Mouse (Mus musculus) layer of hippocampus, adult 2 months (tissue): ENCODE measurements around the gene Nubp2. TPM values are rescaled to one million over a fixed set of nuclear protein-coding genes. Genes with fewer than 3 reads are reported as not detected.

ENCODE experiments used
- DNase-seq, 2 experiments: peaks; one replicate each; pipeline ENCODE4 v3.0.0; 2022; ENCODE audit warnings: low spot score in 2 of 2
- H3K27ac ChIP-seq: fragments of 200-600 bp; 2 replicates; pipeline ENCODE4 v1.8.1; 2022
- H3K4me3 ChIP-seq: fragments of 200-600 bp; 2 replicates; pipeline ENCODE4 v1.8.1; 2022; ENCODE audit warnings: mild to moderate bottlenecking
- CTCF ChIP-seq: fragments of 200-600 bp; conservative IDR thresholded peaks from 2 replicates; pipeline ENCODE4 v1.8.1; 2022; ENCODE audit warnings: antibody characterized with exemption, mild to moderate bottlenecking, moderate library complexity
- long read RNA-seq, 2 experiments: library from polyadenylated mRNA; stranded (forward); transcript quantifications; one replicate each; pipeline ENCODE4 v2.0.0; 2021; ENCODE audit warnings: borderline mapping rate in 2 of 2
- total RNA-seq, 2 experiments: library from RNA; stranded (reverse); gene quantifications; 2 replicates each; pipeline ENCODE4 v1.2.3; 2021

Gene Nubp2
- total RNA-seq = 10 to 100 TPM; 34.3 to 35.8 TPM
- long read RNA-seq, experiment 1, transcript Nubp2-201 (7 exons, 1,427 nt) = major isoform, 24 of 33 reads
- long read RNA-seq, experiment 1, partial matches to known transcripts = 1 of 33 reads
- long read RNA-seq, experiment 1, other reads (novel, unspliced or antisense) = 4 of 33 reads
- long read RNA-seq, experiment 2, transcript Nubp2-201 (7 exons, 1,427 nt) = major isoform, 20 of 27 reads
- long read RNA-seq, experiment 2, partial matches to known transcripts = 2 of 27 reads
- long read RNA-seq, experiment 2, other reads (novel, unspliced or antisense) = 1 of 27 reads

GRCm38 (mm10) chr17:24886134-24886931 is at the start of gene Nubp2, which contains the start of gene Spsb3:
Gene Nubp2, minus strand, starts transcription at chr17:24886349.
Gene Spsb3, plus strand, starts transcription at chr17:24886643.
- peak; percentile 97 to 99 for DNase-seq
- Histone ChIP-seq H3K27ac (peak within 1 kb of the TSS; percentile 98), H3K4me3 (peak within 1 kb of the TSS; percentile 94)
- peak; percentile 59 for TF ChIP-seq CTCF

GRCm38 (mm10) chr17:24935666-24936065 is 49.5 kb upstream of the Nubp2 start:
- no peak for DNase-seq
- Histone ChIP-seq H3K27ac (peak overlapping the region; percentile 92), H3K4me3 (peak overlapping the region; percentile 85)
- TF ChIP-seq CTCF = no peak

GRCm38 (mm10) chr17:24934926-24935325 is 48.8 kb upstream of the Nubp2 start:
- TF ChIP-seq CTCF = no peak
- Histone ChIP-seq H3K27ac (peak overlapping the region; percentile 9; the same call in 1 of the 2 replicates), H3K4me3 (peak overlapping the region; percentile 85)
- no peak for DNase-seq

- Histone ChIP-seq H3K27ac (no peak overlapping the region), H3K4me3 (peak overlapping the region; percentile 1; the same call in 1 of the 2 replicates)
- DNase-seq = no peak
- TF ChIP-seq CTCF = no peak
Observed at GRCm38 (mm10) chr17:24933163-24933562, 47.0 kb upstream of the Nubp2 start.

- Histone ChIP-seq H3K27ac (no peak overlapping the region), H3K4me3 (no peak overlapping the region)
- no peak for TF ChIP-seq CTCF
- DNase-seq = no peak
Observed at GRCm38 (mm10) chr17:24932431-24932830, 46.3 kb upstream of the Nubp2 start.

GRCm38 (mm10) chr17:24929506-24929905 is 43.4 kb upstream of the Nubp2 start:
- DNase-seq = no peak
- TF ChIP-seq CTCF = no peak

GRCm38 (mm10) chr17:24923246-24923645 is 37.1 kb upstream of the Nubp2 start:
- no peak for DNase-seq
- no peak for TF ChIP-seq CTCF
- H3K4me3 ChIP-seq = no peak overlapping the region
- H3K27ac ChIP-seq = no peak overlapping the region

More at GRCm38 (mm10) chr17:24929506-24929905, 43.4 kb upstream of the Nubp2 start:
- H3K27ac ChIP-seq = no peak overlapping the region
- H3K4me3 ChIP-seq = no peak overlapping the region

GRCm38 (mm10) chr17:24913984-24914383 is 27.8 kb upstream of the Nubp2 start:
- no peak for TF ChIP-seq CTCF
- Histone ChIP-seq H3K27ac (no peak overlapping the region), H3K4me3 (no peak overlapping the region)
- DNase-seq = no peak

GRCm38 (mm10) chr17:24907591-24907990 is 21.4 kb upstream of the Nubp2 start:
- Histone ChIP-seq H3K4me3 (no peak overlapping the region), H3K27ac (0 out of 2 replicates have a peak overlapping the region, but pooled peaks have one; percentile 12)
- TF ChIP-seq CTCF = no peak
- no peak for DNase-seq

DNA sequence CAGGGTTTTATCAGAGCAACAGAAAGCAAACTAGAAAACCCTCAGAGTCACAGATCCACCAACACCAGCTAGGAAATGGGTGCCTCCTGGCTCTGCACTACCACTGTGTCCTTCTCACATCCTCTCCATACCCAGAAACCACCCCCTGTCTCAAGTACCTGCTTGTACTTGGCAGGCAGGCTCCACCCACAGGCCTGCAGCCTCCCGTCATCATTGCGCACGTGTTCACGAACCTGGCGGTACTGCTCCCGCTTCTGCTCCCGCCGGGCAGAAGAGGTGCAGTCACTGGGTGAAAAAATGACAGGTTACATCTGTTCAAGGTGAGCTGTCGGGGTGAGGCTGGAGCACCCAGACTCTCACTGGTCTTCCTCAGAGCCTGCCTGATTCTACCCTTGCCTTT is 17.6 kb upstream of the Nubp2 start:
- Histone ChIP-seq H3K27ac (peak overlapping the region; percentile 79; the same call in 1 of the 2 replicates), H3K4me3 (no peak overlapping the region)
- no peak for DNase-seq
- TF ChIP-seq CTCF = no peak

GRCm38 (mm10) chr17:24902671-24903474 is 16.7 kb upstream of the Nubp2 start:
- Histone ChIP-seq H3K27ac (peak overlapping the region; percentile 53), H3K4me3 (no peak overlapping the region)
- TF ChIP-seq CTCF = peak; percentile 71
- no peak for DNase-seq

- peak overlapping the region; percentile 10; the same call in 1 of the 2 replicates for H3K27ac ChIP-seq
- DNase-seq = no peak
- no peak overlapping the region for H3K4me3 ChIP-seq
- no peak for TF ChIP-seq CTCF
Observed at GRCm38 (mm10) chr17:24902124-24902523, 16.0 kb upstream of the Nubp2 start.
